Mouse (Mus musculus) intestine, postnatal 0 days (tissue): Measurements from ENCODE around the gene Bbc3. TPM values are rescaled to one million over a fixed set of nuclear protein-coding genes. Genes with fewer than 3 reads are reported as not detected.

Experiments used
- ATAC-seq: fragments of 200-750 bp; cut with Nextera tagmentation; 2 replicates; pipeline ENCODE4 v1.8.0; 2017; ENCODE audit warnings: mild to moderate bottlenecking, moderate TSS enrichment, moderate library complexity
- H3K27ac ChIP-seq: fragments of 300-500 bp; sonication (generic); 2 replicates; pipeline ENCODE4 v1.5.1; 2014; ENCODE audit warnings: mild to moderate bottlenecking, low read depth, low read length, moderate library complexity
- H3K27me3 ChIP-seq: fragments of 300-500 bp; sonication (generic); replicated peaks from 2 replicates; pipeline ENCODE4 v1.6.1; 2014; ENCODE audit warnings: low read length, mixed read lengths; ENCODE audit not compliant: control insufficient read depth, insufficient read depth
- H3K36me3 ChIP-seq: fragments of 300-500 bp; sonication (generic); 2 replicates; pipeline ENCODE4 v1.6.1; 2014; ENCODE audit warnings: mild to moderate bottlenecking, moderate library complexity; ENCODE audit not compliant: control insufficient read depth, insufficient read depth
- H3K4me1 ChIP-seq: fragments of 300-500 bp; sonication (generic); replicated peaks from 2 replicates; pipeline ENCODE4 v1.6.1; 2014; ENCODE audit warnings: antibody characterized with exemption, low read length, mixed read lengths; ENCODE audit not compliant: control insufficient read depth, insufficient read depth
- H3K4me2 ChIP-seq: fragments of 300-500 bp; sonication (generic); replicated peaks from 2 replicates; pipeline ENCODE4 v1.6.1; 2014; ENCODE audit warnings: low read depth, mild to moderate bottlenecking, moderate library complexity
- H3K4me3 ChIP-seq: fragments of 300-500 bp; sonication (generic); 2 replicates; pipeline ENCODE4 v1.5.1; 2014; ENCODE audit warnings: low read depth, low read length
- H3K9ac ChIP-seq: fragments of 300-500 bp; sonication (generic); 2 replicates; pipeline ENCODE4 v1.6.1; 2014; ENCODE audit warnings: mild to moderate bottlenecking, low read depth, low read length
- H3K9me3 ChIP-seq: fragments of 300-500 bp; sonication (generic); 2 replicates; pipeline ENCODE4 v1.6.1; 2016; ENCODE audit warnings: mixed run types; ENCODE audit not compliant: control insufficient read depth
- CTCF ChIP-seq: sonication (generic); IDR thresholded peaks from 2 replicates; pipeline ENCODE4 v1.5.1; 2016; ENCODE audit warnings: low read depth, mild to moderate bottlenecking, control low read depth, antibody characterized with exemption, moderate library complexity
- WGBS: fragments of 180-500 bp; shearing (Covaris S2); extraction: QIAGEN DNeasy Blood & Tissue Kit; methylation state at CpG from one replicate; pipeline ENCODE4 v1.1.7; 2014; 5-methylcytosine and 5-hydroxymethylcytosine counted together
- polyA plus RNA-seq: library from polyadenylated mRNA; unstranded; fragments of >200 nt; fragmentation: Nextera tagmentation; extraction: Ambion mirVana; gene quantifications from 2 replicates; pipeline ENCODE4 v1.2.1, GENCODE M21; 2015

Gene Bbc3
- polyA plus RNA-seq, 1 experiment from 2014 or later: 6.6 TPM

DNA sequence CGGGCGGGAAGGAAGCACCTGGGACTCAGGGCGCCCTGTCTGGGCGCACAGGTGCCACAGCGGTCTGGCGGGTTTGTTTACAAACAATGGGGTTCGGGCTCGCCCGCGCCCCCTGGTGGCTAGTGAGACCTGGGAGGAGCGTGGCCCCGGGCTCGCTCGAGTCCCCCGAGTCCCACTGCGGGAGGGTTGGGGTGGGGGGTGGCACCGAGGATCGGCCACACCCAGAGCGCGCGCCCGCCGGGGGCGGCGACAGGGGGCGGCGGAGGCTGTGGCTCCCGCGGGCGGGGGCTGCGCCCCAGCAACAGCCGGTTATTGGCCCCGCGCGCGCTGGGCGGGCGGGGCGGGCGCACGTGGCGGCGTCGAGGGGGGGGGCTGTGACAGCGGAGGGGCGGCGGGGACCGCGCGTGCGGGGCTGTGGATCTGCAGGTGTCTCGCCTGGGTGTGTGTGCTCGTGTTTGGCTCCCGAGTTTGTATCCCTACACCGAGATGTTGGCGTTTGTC, 1.9 kb downstream of the Bbc3 start:
- Histone ChIP-seq H3K9me3 (no peaks in the 10 kb centered on the region), H3K4me2 (peak overlapping the region; percentile 94), H3K27ac (peak overlapping the region; percentile 73), H3K4me1 (peaks cover 4% of the 10 kb centered on the region; the same call in 1 of the 2 replicates), H3K36me3 (no peaks in the 10 kb centered on the region), H3K27me3 (no peaks in the 10 kb centered on the region), H3K4me3 (peak overlapping the region; percentile 73), H3K9ac (peak overlapping the region; percentile 52)
- peak; percentile 84 for TF ChIP-seq CTCF
- ATAC-seq: peak; percentile 20; the same call in 1 of the 2 replicates
- 0% methylated on average over 30 of the region's 56 CpGs for WGBS

DNA sequence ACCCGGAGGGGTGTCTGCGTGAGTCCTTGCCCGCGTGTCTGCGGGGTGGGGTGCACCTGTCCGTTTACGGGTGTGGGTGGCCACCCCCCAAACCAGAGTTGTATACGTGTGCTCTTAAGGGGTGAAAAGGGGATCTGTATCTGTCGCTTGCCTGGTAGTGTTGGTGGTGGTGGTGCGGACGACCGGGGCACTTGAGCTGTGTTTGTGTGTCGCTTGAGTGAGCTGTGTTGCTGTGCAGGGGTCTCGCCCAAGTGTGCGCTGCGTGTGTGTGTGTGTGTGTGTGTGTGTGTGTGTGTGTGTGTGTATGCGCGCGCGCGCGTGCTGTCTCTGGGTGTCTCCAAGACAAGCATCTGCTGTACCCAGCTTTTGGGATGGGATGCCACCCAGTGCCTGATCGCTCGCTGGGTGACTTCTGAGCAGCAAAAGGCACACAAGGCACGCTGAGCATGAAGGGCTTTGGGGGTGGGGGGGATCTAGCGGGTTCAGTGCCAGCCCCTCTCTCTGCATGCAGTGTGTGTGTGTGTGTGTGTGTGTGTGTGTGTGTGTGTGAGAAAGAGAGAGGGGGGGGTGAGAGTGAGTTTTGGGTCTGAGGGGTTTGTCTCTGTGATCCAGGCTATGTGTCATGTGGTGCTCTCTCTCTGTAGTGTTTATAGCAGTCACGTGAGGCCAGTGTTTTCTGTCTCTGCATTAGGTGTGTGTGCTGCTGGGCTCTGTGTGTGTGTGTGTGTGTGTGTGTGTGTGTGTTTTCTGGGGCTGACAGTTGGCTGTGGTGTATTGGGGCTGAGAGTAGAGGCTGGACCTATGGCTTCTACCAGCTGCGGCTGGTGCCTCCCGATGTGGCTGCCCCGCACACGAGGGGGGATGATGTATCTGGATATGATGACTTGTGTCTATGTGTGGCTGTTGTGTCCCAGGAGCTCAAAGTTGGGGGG, 2.6 kb downstream of the Bbc3 start:
- peak overlapping the region; percentile 83 for H3K9ac ChIP-seq
- TF ChIP-seq CTCF: no peak
- H3K4me1 ChIP-seq: peaks cover 4% of the 10 kb centered on the region; the same call in 1 of the 2 replicates
- H3K4me2 ChIP-seq: peak overlapping the region; percentile 94
- H3K9me3 ChIP-seq: no peaks in the 10 kb centered on the region
- H3K36me3 ChIP-seq: no peaks in the 10 kb centered on the region
- 1% methylated on average over 31 of the region's 31 CpGs for WGBS
- H3K27me3 ChIP-seq: no peaks in the 10 kb centered on the region
- H3K27ac ChIP-seq: peak overlapping the region; percentile 98
- peak overlapping the region; percentile 73 for H3K4me3 ChIP-seq
- no peak for ATAC-seq

DNA sequence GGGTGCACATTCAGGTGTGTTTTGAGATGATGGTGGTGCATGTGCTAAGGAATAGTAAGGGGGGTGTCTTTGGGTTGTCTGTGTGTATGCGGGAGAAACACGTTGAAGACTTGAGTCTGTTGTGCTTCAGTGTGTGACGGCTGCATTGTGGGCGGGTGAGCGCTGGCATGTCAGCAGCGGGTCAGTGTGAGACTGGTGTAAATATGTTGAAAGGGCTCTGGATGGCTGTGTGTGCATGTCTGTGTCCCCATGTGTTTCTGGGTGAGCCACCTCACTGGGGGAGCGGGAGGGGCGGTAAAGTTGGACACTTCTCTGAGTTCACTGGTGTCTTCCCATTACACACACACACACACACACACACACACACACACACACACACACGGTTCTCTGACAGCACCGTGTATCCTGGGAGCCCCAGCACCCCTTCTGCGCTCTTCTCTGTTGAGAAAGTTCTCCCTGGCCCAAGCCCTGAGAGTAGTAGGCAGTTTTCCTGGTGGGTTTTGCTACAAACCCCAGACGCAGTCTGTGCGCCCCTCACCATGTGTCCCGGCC, 3.3 kb downstream of the Bbc3 start:
- H3K4me2 ChIP-seq: peak overlapping the region; percentile 94
- H3K4me1 ChIP-seq: peaks cover 4% of the 10 kb centered on the region; the same call in 1 of the 2 replicates
- H3K9ac ChIP-seq: peak overlapping the region; percentile 83
- no peaks in the 10 kb centered on the region for H3K9me3 ChIP-seq
- 1% methylated on average over 14 of the region's 14 CpGs for WGBS
- ATAC-seq: no peak
- peak overlapping the region; percentile 98 for H3K27ac ChIP-seq
- H3K36me3 ChIP-seq: peaks cover under 1% of the 10 kb centered on the region; the same call in 1 of the 2 replicates
- peak overlapping the region; percentile 73 for H3K4me3 ChIP-seq
- no peaks in the 10 kb centered on the region for H3K27me3 ChIP-seq
- no peak for TF ChIP-seq CTCF

DNA sequence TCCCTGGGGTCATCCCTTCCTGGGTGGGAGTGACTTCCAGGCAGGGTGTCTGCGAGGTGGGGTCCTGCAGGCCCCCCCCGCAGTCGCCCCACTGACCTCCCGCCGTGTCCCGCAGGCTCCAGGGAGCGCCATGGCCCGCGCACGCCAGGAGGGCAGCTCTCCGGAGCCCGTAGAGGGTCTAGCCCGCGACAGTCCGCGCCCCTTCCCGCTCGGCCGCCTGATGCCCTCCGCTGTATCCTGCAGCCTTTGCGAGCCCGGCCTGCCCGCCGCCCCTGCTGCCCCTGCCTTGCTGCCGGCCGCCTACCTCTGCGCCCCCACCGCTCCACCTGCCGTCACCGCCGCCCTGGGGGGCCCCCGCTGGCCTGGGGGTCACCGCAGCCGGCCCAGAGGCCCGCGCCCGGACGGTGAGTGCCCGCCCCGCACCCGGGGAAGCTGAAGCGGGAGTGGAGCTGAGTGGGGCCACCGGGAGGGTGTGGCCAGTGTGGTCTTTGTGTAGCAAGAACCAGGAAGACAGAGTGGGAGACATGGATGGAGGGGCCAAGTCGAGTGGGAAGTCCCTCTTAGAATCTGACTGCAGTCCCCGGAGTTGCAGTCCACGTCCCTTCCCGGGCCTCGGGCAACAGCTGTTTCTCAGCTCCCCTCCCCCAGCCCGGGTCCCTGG, 3.9 kb downstream of the Bbc3 start:
- Histone ChIP-seq H3K36me3 (peaks cover 6% of the 10 kb centered on the region; the same call in 1 of the 2 replicates), H3K4me1 (peaks cover 4% of the 10 kb centered on the region; the same call in 1 of the 2 replicates), H3K4me3 (peak overlapping the region; percentile 73), H3K27ac (peak overlapping the region; percentile 98), H3K27me3 (no peaks in the 10 kb centered on the region), H3K9ac (peak overlapping the region; percentile 83), H3K9me3 (no peaks in the 10 kb centered on the region), H3K4me2 (peak overlapping the region; percentile 94)
- TF ChIP-seq CTCF: no peak
- ATAC-seq: no peak
- WGBS: under 1% methylated on average over 49 of the region's 49 CpGs

DNA sequence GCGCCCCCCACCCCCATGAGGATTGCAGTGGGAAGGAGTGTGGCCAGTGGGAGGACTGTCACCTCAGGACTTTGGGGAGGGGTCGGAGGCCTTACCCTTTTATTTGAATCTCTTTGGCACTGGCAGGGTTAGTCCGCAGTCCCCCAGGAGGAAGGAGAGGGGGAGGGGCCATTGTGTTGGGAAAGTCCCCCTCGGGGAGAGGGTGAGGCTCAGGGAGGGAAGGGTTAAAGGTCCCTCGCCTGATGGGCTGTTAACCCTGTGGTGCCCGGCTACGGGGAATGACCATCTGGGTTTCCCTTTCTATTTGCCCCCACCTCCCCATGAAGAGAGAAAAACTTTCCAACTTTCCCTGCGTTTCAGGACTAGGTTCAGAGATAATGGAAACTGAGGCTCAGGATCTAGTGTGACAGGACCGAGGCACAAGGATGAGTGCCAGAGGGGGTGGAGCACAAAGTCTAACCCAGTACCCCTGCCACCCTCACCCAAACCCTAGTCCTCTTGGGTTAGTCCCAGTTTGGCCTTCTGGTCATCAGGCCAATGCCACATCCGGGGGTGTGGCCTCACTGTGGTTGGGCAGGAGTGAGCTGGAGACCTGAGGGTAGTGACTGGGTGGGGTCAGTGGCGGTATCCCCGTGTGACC, 4.6 kb downstream of the Bbc3 start:
- H3K4me2 ChIP-seq: peak overlapping the region; percentile 94
- WGBS: under 1% methylated on average over 11 of the region's 12 CpGs
- H3K9ac ChIP-seq: peak overlapping the region; percentile 83
- peak overlapping the region; percentile 73 for H3K4me3 ChIP-seq
- peaks cover 13% of the 10 kb centered on the region; the same call in 1 of the 2 replicates for H3K36me3 ChIP-seq
- no peaks in the 10 kb centered on the region for H3K9me3 ChIP-seq
- no peaks in the 10 kb centered on the region for H3K27me3 ChIP-seq
- ATAC-seq: peak; percentile 43
- no peak for TF ChIP-seq CTCF
- peaks cover 4% of the 10 kb centered on the region; the same call in 1 of the 2 replicates for H3K4me1 ChIP-seq
- peak overlapping the region; percentile 98 for H3K27ac ChIP-seq
